ENCODE assay signal across 23 mouse cellular contexts in genomic region chr9:41336801-41337200, GRCm38 (mm10).
A peak's percentile ranks its signal among the peaks of the same experiment; 100 is the strongest.
DNase-seq lines count a peak whose midpoint lies in the region; ATAC-seq and TF ChIP-seq lines count a peak whose summit lies in the region.
"Had no signal": no experiment of that assay in that cellular context is flagged by ENCODE, and none has a peak within 500 bp of the region (broad histone marks: within the 10 kb centered on the region; RNA-seq: fewer than 3 reads in every experiment).

No protein-coding gene starts in this region.

- peaks cover 28% of the 10 kb centered on the region for H3K4me1 ChIP-seq in midbrain, embryonic 10.5 days
- H3K4me1 ChIP-seq in midbrain, postnatal 0 days (ENCODE audit: insufficient read depth, low read length) = peaks cover 6% of the 10 kb centered on the region
- peaks cover 11 to 32% of the 10 kb centered on the region in 2 experiments for H3K4me1 ChIP-seq in CH12.LX (ENCODE audit: control insufficient read depth in 1 of 2, insufficient read depth in 2 of 2)

- no peak for TF ChIP-seq POLR2A in CH12.LX (IDR thresholded peaks at IDR 0.05; ENCODE audit: low read depth, low read length)

- H3K9me3 ChIP-seq in midbrain, embryonic 10.5 days (replicated peaks) = no peaks in the 10 kb centered on the region; the same call in 1 of the 2 replicates
- H3K9me3 ChIP-seq in midbrain, postnatal 0 days (ENCODE audit: low read length) = no peaks in the 10 kb centered on the region
- no peaks in the 10 kb centered on the region for H3K9me3 ChIP-seq in CH12.LX (replicated peaks; ENCODE audit: low read length)
- H3K9me3 ChIP-seq: embryonic facial prominence, embryonic 10.5 days; embryonic facial prominence, embryonic 12.5 days; forebrain, embryonic 13.5 days; forebrain, embryonic 15.5 days had no signal

- dilution Hi-C loops in CH12.LX (cut with MboI; ENCODE audit: extremely low pct_ligation_motif_present, extremely low pct_unique_long_range_greater_than_20kb, low sequenced_read_pairs) = no loop called here

- no peaks in the 10 kb centered on the region for H3K79me2 ChIP-seq in CH12.LX (replicated peaks; ENCODE audit: control insufficient read depth, extremely low read depth, insufficient read depth, poor library complexity, severe bottlenecking)

- no peak overlapping the region for H3K4me3 ChIP-seq in midbrain, embryonic 10.5 days
- H3K4me3 ChIP-seq in midbrain, postnatal 0 days (ENCODE audit: low read depth, low read length) = no peak overlapping the region
- H3K4me3 ChIP-seq in CH12.LX (replicated peaks in 1 of 3; ENCODE audit: low read depth in 2 of 3, low read length in 2 of 3, poor library complexity in 1 of 3) = no peak overlapping the region
- H3K4me3 ChIP-seq: embryonic facial prominence, embryonic 10.5 days; embryonic facial prominence, embryonic 12.5 days; forebrain, embryonic 13.5 days; forebrain, embryonic 15.5 days had no signal

- H3K27ac ChIP-seq in midbrain, embryonic 10.5 days (replicated peaks) = 0 out of 2 replicates have a peak overlapping the region, but pooled peaks have one; percentile 3
- no peak overlapping the region for H3K27ac ChIP-seq in midbrain, postnatal 0 days (ENCODE audit: low read depth, low read length)
- no peak overlapping the region for H3K27ac ChIP-seq in CH12.LX (ENCODE audit: insufficient read depth, low read depth)
- H3K27ac ChIP-seq: embryonic facial prominence, embryonic 10.5 days; embryonic facial prominence, embryonic 12.5 days; forebrain, embryonic 15.5 days had no signal

- H3K4me2 ChIP-seq in midbrain, postnatal 0 days (ENCODE audit: low read depth, low read length, poor library complexity, severe bottlenecking) = no peak overlapping the region
- peak overlapping the region; percentile 70; the same call in 1 of the 2 replicates for H3K4me2 ChIP-seq in CH12.LX (ENCODE audit: insufficient read depth, low read depth, poor library complexity, severe bottlenecking)
- H3K4me2 ChIP-seq: embryonic facial prominence, embryonic 12.5 days; forebrain, embryonic 13.5 days; forebrain, embryonic 15.5 days had no signal

- no peak for DNase-seq in midbrain, embryonic 10.5 days (ENCODE audit: low spot score)
- DNase-seq in midbrain, postnatal 0 days (ENCODE audit: low spot score) = no peak
- peak; percentile 16 for DNase-seq in A20 (ENCODE audit: low read depth, low spot score)
- peak; percentile 52 for DNase-seq in CH12.LX (ENCODE audit: extremely low read depth)
- no peak for DNase-seq in adipocyte (ENCODE audit: low spot score)
- DNase-seq in gastrocnemius, postnatal 4 days (ENCODE audit: low spot score in 2 of 2) = no peak
- DNase-seq in retina, embryonic 14.5 days (ENCODE audit: low spot score) = no peak
- DNase-seq: adrenal gland, adult 8-10 months; adrenal gland, postnatal 14 days; adrenal gland, postnatal 36 days; B cell, adult 2 months; cerebellum, adult 11 months; cerebellum, adult 18-20 months; cerebellum, adult 9-10 months; cerebellum, postnatal 10 days; cerebellum, postnatal 25 days; forebrain, postnatal 0 days had no signal

- ATAC-seq in midbrain, postnatal 0 days (ENCODE audit: low FRiP score) = no peak
- ATAC-seq in megakaryocyte, adult 5-6 weeks (ENCODE audit: poor library complexity, severe bottlenecking) = peak; percentile 51
- ATAC-seq: CD4-positive, CD25-positive, alpha-beta regulatory T cell, adult 4 months; forebrain, embryonic 13.5 days; forebrain, embryonic 15.5 days; forebrain, postnatal 0 days had no signal

- no peaks in the 10 kb centered on the region for H3K27me3 ChIP-seq in midbrain, embryonic 10.5 days (ENCODE audit: low read depth, poor library complexity, severe bottlenecking)
- no peaks in the 10 kb centered on the region for H3K27me3 ChIP-seq in midbrain, postnatal 0 days (ENCODE audit: insufficient read depth, low read length)
- H3K27me3 ChIP-seq in CH12.LX (replicated peaks) = no peaks in the 10 kb centered on the region
- H3K27me3 ChIP-seq: embryonic facial prominence, embryonic 12.5 days; forebrain, embryonic 13.5 days; forebrain, embryonic 15.5 days had no signal

- in situ Hi-C loops in CH12.LX (cut with MboI; ENCODE audit: low pct_ligation_motif_present, low pct_unique_long_range_greater_than_20kb, low sequenced_read_pairs) = no loop called here

- WGBS in midbrain, embryonic 10.5 days = 89% methylated on average over 6 of the region's 6 CpGs
- 92% methylated on average over 6 of the region's 6 CpGs for WGBS in midbrain, postnatal 0 days

- peak; percentile 70 for TF ChIP-seq EP300 in CH12.LX (IDR thresholded peaks at IDR 0.05; ENCODE audit: low read length)

- no peak overlapping the region for H3K9ac ChIP-seq in midbrain, postnatal 0 days (replicated peaks; ENCODE audit: low read length, poor library complexity, severe bottlenecking)
- H3K9ac ChIP-seq in CH12.LX (ENCODE audit: insufficient read depth, low read depth) = no peak overlapping the region
- H3K9ac ChIP-seq: embryonic facial prominence, embryonic 12.5 days; forebrain, embryonic 13.5 days; forebrain, embryonic 15.5 days; forebrain, postnatal 0 days had no signal

- H3K36me3 ChIP-seq in midbrain, embryonic 10.5 days = peaks cover 13% of the 10 kb centered on the region
- no peaks in the 10 kb centered on the region for H3K36me3 ChIP-seq in midbrain, postnatal 0 days (ENCODE audit: insufficient read depth, low read length)
- no peaks in the 10 kb centered on the region for H3K36me3 ChIP-seq in CH12.LX (replicated peaks in 1 of 2; ENCODE audit: control insufficient read depth in 1 of 2, insufficient read depth in 1 of 2, low read length in 1 of 2)
- H3K36me3 ChIP-seq: embryonic facial prominence, embryonic 10.5 days; embryonic facial prominence, embryonic 12.5 days; forebrain, embryonic 15.5 days had no signal

- no peak for TF ChIP-seq CTCF in midbrain, postnatal 0 days (IDR thresholded peaks at IDR 0.05)
- no peak for TF ChIP-seq CTCF in CH12.LX (conservative IDR thresholded peaks at IDR 0.05 in 1 of 2, IDR thresholded peaks at IDR 0.05 in 1 of 2; ENCODE audit: low read depth in 2 of 2, low read length in 2 of 2)

- TF ChIP-seq RAD21 in CH12.LX (IDR thresholded peaks at IDR 0.05; ENCODE audit: low read depth, low read length) = no peak

TF ChIP-seq in CH12.LX, 34 proteins besides CTCF, POLR2A, EP300 and RAD21:
- TF ChIP-seq BHLHE40 (IDR thresholded peaks at IDR 0.05; ENCODE audit: low read depth, low read length) = 0 out of 2 replicates have a peak, but pooled peaks have one; percentile 18
- peak; percentile 37; the same call in 1 of the 2 replicates for TF ChIP-seq MEF2A (IDR thresholded peaks at IDR 0.05; ENCODE audit: borderline replicate concordance, low read depth, low read length)
- no peak for TF ChIP-seq RCOR1 (conservative IDR thresholded peaks at IDR 0.05; ENCODE audit: low read depth, low read length)
- TF ChIP-seq CHD1 (IDR thresholded peaks at IDR 0.05; ENCODE audit: low read depth, low read length) = no peak
- no peak for TF ChIP-seq TBP (conservative IDR thresholded peaks at IDR 0.05; ENCODE audit: low read depth, low read length)
- TF ChIP-seq JUN (IDR thresholded peaks at IDR 0.05; ENCODE audit: insufficient read depth, low read depth, low read length) = peak; percentile 33; the same call in 1 of the 2 replicates
- TF ChIP-seq JUND (conservative IDR thresholded peaks at IDR 0.05; ENCODE audit: low read depth, low read length) = peak; percentile 55
- TF ChIP-seq POLR2AphosphoS2 (IDR thresholded peaks at IDR 0.05; ENCODE audit: low read depth, low read length) = no peak
- peak; percentile 80 for TF ChIP-seq IRF4 (IDR thresholded peaks at IDR 0.05; ENCODE audit: low read depth, low read length)
- TF ChIP-seq ETS1 (conservative IDR thresholded peaks at IDR 0.05; ENCODE audit: low read depth, low read length) = peak; percentile 40; the same call in 1 of the 2 replicates
- peak; percentile 98 for TF ChIP-seq ZNF384 (IDR thresholded peaks at IDR 0.05; ENCODE audit: low read depth, low read length)

Comparison
In these comparisons a context has a peak if more than half of its experiments do, and no peak if none do; other contexts are left out.
1. DNase-seq: peak in A20 (single experiment) and CH12.LX (single experiment); none in midbrain, embryonic 10.5 days (single experiment), midbrain, postnatal 0 days (single experiment), adipocyte (single experiment), gastrocnemius, postnatal 4 days (0 of 2) and retina, embryonic 14.5 days (single experiment).